Mouse (Mus musculus) heart, embryonic 14.5 days (tissue): ENCODE data around the gene Lrrc8c. TPM values are rescaled to one million over a fixed set of nuclear protein-coding genes. Genes with fewer than 3 reads are reported as not detected.

Experiments
- ATAC-seq: fragments of 200-750 bp; cut with Nextera tagmentation; 2 replicates; pipeline ENCODE4 v1.8.0; 2017; ENCODE audit warnings: low read depth, moderate TSS enrichment; ENCODE audit not compliant: insufficient number of reproducible peaks, insufficient read depth, low FRiP score
- H3K27ac ChIP-seq, 2 experiments: fragments of 200-500 bp in 1 of 2; fragments of 300-500 bp in 1 of 2; sonication (generic) in 1 of 2; replicated peaks in 1 of 2; 2 replicates each; pipeline ENCODE4 v1.5.1; 2012 to 2014; ENCODE audit warnings: low read depth in 2 of 2, low read length in 2 of 2, control low read depth in 1 of 2, mild to moderate bottlenecking in 1 of 2, mixed read lengths in 1 of 2; ENCODE audit not compliant: control insufficient read depth in 1 of 2, insufficient read depth in 1 of 2
- H3K27me3 ChIP-seq: fragments of 300-500 bp; sonication (generic); 2 replicates; pipeline ENCODE4 v1.6.1; 2014; ENCODE audit warnings: mild to moderate bottlenecking, low read length, control low read depth; ENCODE audit not compliant: control insufficient read depth, insufficient read depth
- H3K36me3 ChIP-seq: fragments of 300-500 bp; sonication (generic); 2 replicates; pipeline ENCODE4 v1.6.1; 2014; ENCODE audit warnings: mild to moderate bottlenecking, control low read depth, low read length, mixed read lengths; ENCODE audit not compliant: control insufficient read depth, insufficient read depth
- H3K4me1 ChIP-seq, 2 experiments: fragments of 200-500 bp in 1 of 2; fragments of 300-500 bp in 1 of 2; sonication (generic) in 1 of 2; 2 replicates each; pipeline ENCODE4 v1.6.1; 2012 to 2014; ENCODE audit warnings: low read length in 2 of 2, control low read depth in 1 of 2, mixed read lengths in 1 of 2; ENCODE audit not compliant: control insufficient read depth in 2 of 2, insufficient read depth in 2 of 2
- H3K4me2 ChIP-seq: fragments of 300-500 bp; sonication (generic); 2 replicates; pipeline ENCODE4 v1.6.1; 2014; ENCODE audit warnings: mild to moderate bottlenecking, low read length
- H3K4me3 ChIP-seq, 2 experiments: fragments of 200-500 bp in 1 of 2; fragments of 300-500 bp in 1 of 2; sonication (generic) in 1 of 2; 2 replicates each; pipeline ENCODE4 v1.5.1; 2012 to 2014; ENCODE audit warnings: low read length in 2 of 2, mild to moderate bottlenecking in 2 of 2, control low read depth in 1 of 2, low read depth in 1 of 2, moderate library complexity in 1 of 2; ENCODE audit not compliant: control insufficient read depth in 1 of 2, insufficient read depth in 1 of 2
- H3K9ac ChIP-seq: fragments of 300-500 bp; sonication (generic); 2 replicates; pipeline ENCODE4 v1.6.1; 2014; ENCODE audit warnings: mild to moderate bottlenecking, low read length
- H3K9me3 ChIP-seq: fragments of 300-500 bp; sonication (generic); 2 replicates; pipeline ENCODE4 v1.6.1; 2016; ENCODE audit warnings: low read length, control low read depth; ENCODE audit not compliant: control insufficient read depth
- WGBS: fragments of 180-500 bp; shearing (Covaris S2); extraction: QIAGEN DNeasy Blood & Tissue Kit; methylation state at CpG from one replicate; pipeline ENCODE4 v1.1.7; 2014; 5-methylcytosine and 5-hydroxymethylcytosine counted together
- polyA plus RNA-seq: library from polyadenylated mRNA; unstranded; fragments of >200 nt; fragmentation: Nextera tagmentation; extraction: Ambion mirVana; gene quantifications from 2 replicates; pipeline ENCODE4 v1.2.1, GENCODE M21; 2014

The Lrrc8c gene
- polyA plus RNA-seq, 1 experiment from 2014 or later = 21.7 TPM

DNA sequence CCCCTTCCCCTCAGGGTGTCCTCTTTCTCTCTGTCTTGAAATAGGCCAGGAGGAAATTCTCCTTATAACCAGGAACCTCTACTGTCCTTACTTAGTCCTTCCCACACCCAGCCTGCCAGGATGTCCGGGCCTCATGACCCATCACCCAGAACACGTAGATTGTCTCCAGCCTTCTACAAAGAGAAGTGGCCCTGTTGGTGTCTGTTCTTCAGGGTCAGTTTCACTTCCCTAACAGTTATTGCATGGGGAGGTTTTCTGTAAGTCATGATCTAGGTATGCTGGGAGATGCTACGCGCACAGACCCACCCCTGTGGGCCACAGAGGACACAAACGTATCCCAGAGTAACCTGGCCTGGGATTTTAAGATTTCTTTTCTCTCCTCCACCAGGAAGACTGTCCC is 142.7 kb downstream of the Lrrc8c start:
- Histone ChIP-seq H3K4me3 (no peak overlapping the region), H3K27me3 (no peaks in the 10 kb centered on the region), H3K9ac (no peak overlapping the region), H3K36me3 (no peaks in the 10 kb centered on the region), H3K9me3 (no peaks in the 10 kb centered on the region), H3K27ac (no peak overlapping the region), H3K4me2 (no peak overlapping the region), H3K4me1 (no peaks in the 10 kb centered on the region; a peak in 1 of 4 replicates)
- ATAC-seq = no peak
- WGBS = 86% methylated on average over 5 of the region's 5 CpGs

Other genes with a start within 250 kb of the Lrrc8c start
- 0.15 TPM in 1 of 2 replicates, not detected in the other for gene Gm43302, start 225.7 kb upstream of the Lrrc8c start, polyA plus RNA-seq
- 2.2 and 2.4 TPM in 2 replicates for gene Gbp6, start 225.7 kb upstream of the Lrrc8c start, polyA plus RNA-seq
- gene Lrrc8b, start 103.6 kb upstream of the Lrrc8c start, polyA plus RNA-seq = 5.0 and 5.4 TPM in 2 replicates
- 9.7 and 10.2 TPM in 2 replicates for gene Lrrc8d, start 180.6 kb downstream of the Lrrc8c start, polyA plus RNA-seq